Mouse (Mus musculus) megakaryocyte, embryonic 14.5 days (primary cell): ENCODE results near the gene Acly.

Experiments used
- FLI1 ChIP-seq: IDR thresholded peaks from 2 replicates; pipeline ENCODE4 v1.6.1; 2012; ENCODE audit warnings: low read length, inconsistent platforms, mixed read lengths
- GATA1 ChIP-seq: IDR thresholded peaks from 3 replicates; pipeline ENCODE4 v1.6.1; 2012; ENCODE audit warnings: mixed read lengths, low read length, inconsistent platforms, borderline replicate concordance

GRCm38 (mm10) chr11:100513716-100514115 lies 14.1 kb downstream of the Acly start:
- TF ChIP-seq GATA1 (no peak), FLI1 (no peak)
